16 mouse cellular contexts compared by ENCODE assay signal in the genomic region with DNA sequence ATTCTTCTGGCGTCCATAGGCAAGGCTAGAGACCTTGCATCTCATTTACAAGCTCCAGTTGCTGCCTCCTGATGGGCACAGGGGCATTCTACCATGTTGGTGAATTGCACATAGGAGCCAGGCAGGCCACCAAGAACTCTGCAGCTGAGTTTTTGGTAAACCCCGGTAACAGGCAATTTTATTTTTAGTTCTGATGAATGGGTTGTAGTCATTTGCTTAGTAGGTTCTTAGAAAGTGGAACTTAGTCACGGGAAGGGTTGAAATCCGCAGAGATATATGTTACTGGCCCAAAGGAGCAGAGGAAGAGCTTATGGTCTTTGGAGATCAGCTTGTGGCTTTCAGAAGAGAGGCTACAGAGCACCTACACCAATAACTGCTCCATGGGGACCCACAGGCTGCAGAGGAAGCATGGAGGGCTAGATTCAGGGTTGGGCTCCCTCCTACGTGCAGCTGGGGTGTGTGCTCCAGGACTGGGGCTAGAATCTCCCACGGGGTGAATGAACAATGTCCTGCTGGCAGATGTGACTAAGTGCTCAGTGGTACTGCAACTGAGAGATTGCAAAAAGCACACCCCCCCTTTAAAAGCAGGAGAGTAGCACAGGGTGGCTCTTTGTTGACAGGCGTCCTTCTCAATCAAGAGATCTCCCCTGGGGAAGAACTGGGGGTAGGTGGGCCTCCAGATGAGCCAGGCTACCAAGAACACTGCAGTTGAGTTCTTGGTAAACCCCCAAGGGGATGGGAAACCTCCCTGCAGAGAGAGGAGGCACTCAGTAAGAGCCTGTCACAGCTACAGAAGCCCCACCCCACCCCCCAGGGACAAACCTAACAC.
DNase-seq lines count a peak whose midpoint lies in the region; ATAC-seq lines count a peak whose summit lies in the region.
"Had no signal": no experiment of that assay in that cellular context is flagged by ENCODE, and none has a peak within 500 bp of the region (broad histone marks: within the 10 kb centered on the region; RNA-seq: fewer than 3 reads in every experiment).

No protein-coding gene starts in this region.

- no peak overlapping the region for H3K9ac ChIP-seq in hindbrain, embryonic 14.5 days
- H3K9ac ChIP-seq in liver, embryonic 12.5 days: peak overlapping the region; percentile 43
- no peak overlapping the region for H3K9ac ChIP-seq in kidney, embryonic 14.5 days (ENCODE audit: low read depth, low read length)
- H3K9ac ChIP-seq: embryonic facial prominence, embryonic 15.5 days; limb, embryonic 15.5 days had no signal

- H3K9me3 ChIP-seq in hindbrain, embryonic 10.5 days: no peaks in the 10 kb centered on the region
- H3K9me3 ChIP-seq in hindbrain, embryonic 14.5 days (ENCODE audit: control insufficient read depth, low read length): no peaks in the 10 kb centered on the region
- peaks cover 19% of the 10 kb centered on the region for H3K9me3 ChIP-seq in liver, embryonic 12.5 days (replicated peaks)
- no peaks in the 10 kb centered on the region for H3K9me3 ChIP-seq in kidney, embryonic 14.5 days (ENCODE audit: control insufficient read depth, low read length)
- H3K9me3 ChIP-seq: embryonic facial prominence, embryonic 15.5 days; limb, embryonic 15.5 days had no signal

- H3K27me3 ChIP-seq in hindbrain, embryonic 10.5 days (ENCODE audit: insufficient read depth, poor library complexity, severe bottlenecking): no peaks in the 10 kb centered on the region
- no peaks in the 10 kb centered on the region for H3K27me3 ChIP-seq in hindbrain, embryonic 14.5 days (ENCODE audit: control insufficient read depth, insufficient read depth, low read length)
- no peaks in the 10 kb centered on the region for H3K27me3 ChIP-seq in liver, embryonic 12.5 days (replicated peaks)
- H3K27me3 ChIP-seq in splenic B cell, adult 2 months (ENCODE audit: control insufficient read depth, insufficient read depth, low read length, poor library complexity, severe bottlenecking): no peaks in the 10 kb centered on the region
- H3K27me3 ChIP-seq in kidney, embryonic 14.5 days (ENCODE audit: control insufficient read depth, insufficient read depth, low read length): no peaks in the 10 kb centered on the region
- H3K27me3 ChIP-seq: embryonic facial prominence, embryonic 15.5 days; limb, embryonic 15.5 days had no signal

- H3K4me3 ChIP-seq in hindbrain, embryonic 10.5 days: no peak overlapping the region
- H3K4me3 ChIP-seq in hindbrain, embryonic 14.5 days (replicated peaks; ENCODE audit: low read length): no peak overlapping the region
- no peak overlapping the region for H3K4me3 ChIP-seq in liver, embryonic 12.5 days
- no peak overlapping the region for H3K4me3 ChIP-seq in kidney, embryonic 14.5 days (ENCODE audit: low read length)
- H3K4me3 ChIP-seq: embryonic facial prominence, embryonic 15.5 days; limb, embryonic 15.5 days had no signal

- H3K36me3 ChIP-seq in hindbrain, embryonic 10.5 days: no peaks in the 10 kb centered on the region
- H3K36me3 ChIP-seq in hindbrain, embryonic 14.5 days (replicated peaks; ENCODE audit: control insufficient read depth, insufficient read depth): no peaks in the 10 kb centered on the region
- H3K36me3 ChIP-seq in liver, embryonic 12.5 days: peaks cover 14% of the 10 kb centered on the region; the same call in 1 of the 2 replicates
- H3K36me3 ChIP-seq in splenic B cell, adult 2 months (ENCODE audit: control insufficient read depth, insufficient read depth, low read length, poor library complexity, severe bottlenecking): no peaks in the 10 kb centered on the region
- H3K36me3 ChIP-seq in kidney, embryonic 14.5 days (ENCODE audit: control insufficient read depth, insufficient read depth, low read length): no peaks in the 10 kb centered on the region
- H3K36me3 ChIP-seq: embryonic facial prominence, embryonic 15.5 days; limb, embryonic 15.5 days had no signal

- DNase-seq in hindbrain, embryonic 10.5 days (ENCODE audit: low spot score): no peak
- DNase-seq in hindbrain, embryonic 14.5 days (ENCODE audit: low spot score): no peak
- DNase-seq in splenic B cell, adult 2 months (ENCODE audit: low read depth, low spot score): peak; percentile 39
- DNase-seq in ovary, postnatal 10 days (ENCODE audit: low spot score): no peak
- DNase-seq in left cerebral cortex, adult 18-20 months (ENCODE audit: low spot score in 2 of 2): no peak
- DNase-seq: adrenal gland, postnatal 25 days; cerebellum, postnatal 25 days; kidney, adult 9 months; thymus, adult 18-20 months had no signal

- H3K4me2 ChIP-seq in hindbrain, embryonic 14.5 days (replicated peaks): no peak overlapping the region
- peak overlapping the region; percentile 15; the same call in 1 of the 2 replicates for H3K4me2 ChIP-seq in liver, embryonic 12.5 days
- H3K4me2 ChIP-seq in kidney, embryonic 14.5 days (replicated peaks; ENCODE audit: low read depth, low read length): no peak overlapping the region
- H3K4me2 ChIP-seq: embryonic facial prominence, embryonic 15.5 days; limb, embryonic 15.5 days had no signal

- H3K27ac ChIP-seq in hindbrain, embryonic 10.5 days: peak overlapping the region; percentile 40; the same call in 1 of the 2 replicates
- H3K27ac ChIP-seq in hindbrain, embryonic 14.5 days: no peak overlapping the region
- H3K27ac ChIP-seq in liver, embryonic 12.5 days: peak overlapping the region; percentile 81
- no peak overlapping the region for H3K27ac ChIP-seq in kidney, embryonic 14.5 days (ENCODE audit: low read depth, low read length)
- H3K27ac ChIP-seq: embryonic facial prominence, embryonic 15.5 days; hindbrain, postnatal 0 days; limb, embryonic 15.5 days had no signal

- H3K4me1 ChIP-seq in hindbrain, embryonic 10.5 days (replicated peaks): peaks cover 23% of the 10 kb centered on the region
- 0 out of 2 replicates have a peak, but pooled peaks cover 6% of the 10 kb centered on the region for H3K4me1 ChIP-seq in hindbrain, embryonic 14.5 days (replicated peaks; ENCODE audit: control insufficient read depth, insufficient read depth, low read length)
- peaks cover 69% of the 10 kb centered on the region for H3K4me1 ChIP-seq in liver, embryonic 12.5 days
- H3K4me1 ChIP-seq in kidney, embryonic 14.5 days (ENCODE audit: control insufficient read depth, insufficient read depth, low read length): peaks cover 10% of the 10 kb centered on the region

- no peak for ATAC-seq in hindbrain, embryonic 14.5 days (ENCODE audit: low FRiP score)
- 0 out of 2 replicates have a peak, but pooled peaks have one; percentile 22 for ATAC-seq in common myeloid progenitor, adult 5-6 weeks (replicated peaks; ENCODE audit: low read depth, poor library complexity, severe bottlenecking)
- ATAC-seq in liver, embryonic 12.5 days: peak; percentile 80
- ATAC-seq in kidney, embryonic 14.5 days (ENCODE audit: low FRiP score, low TSS enrichment): no peak
- ATAC-seq: forebrain, embryonic 14.5 days; hindbrain, postnatal 0 days had no signal

- WGBS in hindbrain, embryonic 10.5 days: 67% methylated on average over 7 of the region's 7 CpGs
- 68% methylated on average over 7 of the region's 7 CpGs for WGBS in hindbrain, embryonic 14.5 days
- 38% methylated on average over 7 of the region's 7 CpGs for WGBS in liver, embryonic 12.5 days (ENCODE audit: insufficient replicate concordance)
- WGBS in kidney, embryonic 14.5 days: 70% methylated on average over 7 of the region's 7 CpGs

Comparison
In these comparisons a context has a peak if more than half of its experiments do, and no peak if none do; other contexts are left out.
1. H3K27ac ChIP-seq: peak in hindbrain, embryonic 10.5 days (single experiment) and liver, embryonic 12.5 days (single experiment); none in hindbrain, embryonic 14.5 days (single experiment) and kidney, embryonic 14.5 days (single experiment).
2. ATAC-seq: peak in common myeloid progenitor, adult 5-6 weeks (single experiment) and liver, embryonic 12.5 days (single experiment); none in hindbrain, embryonic 14.5 days (single experiment) and kidney, embryonic 14.5 days (single experiment).